Mouse (Mus musculus) midbrain, embryonic 12.5 days (tissue): ENCODE results near the gene Ttc4. TPM values are rescaled to one million over a fixed set of nuclear protein-coding genes. Genes with fewer than 3 reads are reported as not detected.
A peak's percentile ranks its signal among the peaks of the same experiment; 100 is the strongest.

Experiments used
- ATAC-seq: fragments of 200-750 bp; cut with Nextera tagmentation; 2 replicates; pipeline ENCODE4 v1.8.0; 2017; ENCODE audit warnings: low read depth, moderate TSS enrichment, moderate library complexity; ENCODE audit not compliant: low FRiP score
- H3K27ac ChIP-seq: fragments of 300-500 bp; sonication (generic); replicated peaks from 2 replicates; pipeline ENCODE4 v1.5.1; 2016; ENCODE audit warnings: mild to moderate bottlenecking
- H3K27me3 ChIP-seq: fragments of 300-500 bp; sonication (generic); 2 replicates; pipeline ENCODE4 v1.6.1; 2016; ENCODE audit warnings: mild to moderate bottlenecking
- H3K36me3 ChIP-seq: fragments of 300-500 bp; sonication (generic); 2 replicates; pipeline ENCODE4 v1.6.1; 2016
- H3K4me1 ChIP-seq: fragments of 300-500 bp; sonication (generic); 2 replicates; pipeline ENCODE4 v1.6.1; 2016
- H3K4me2 ChIP-seq: fragments of 300-500 bp; sonication (generic); replicated peaks from 2 replicates; pipeline ENCODE4 v1.6.1; 2016; ENCODE audit warnings: mild to moderate bottlenecking, moderate library complexity
- H3K4me3 ChIP-seq: fragments of 300-500 bp; sonication (generic); 2 replicates; pipeline ENCODE4 v1.5.1; 2016; ENCODE audit warnings: mild to moderate bottlenecking
- H3K9ac ChIP-seq: fragments of 300-500 bp; sonication (generic); replicated peaks from 2 replicates; pipeline ENCODE4 v1.6.1; 2016; ENCODE audit warnings: mild to moderate bottlenecking, moderate library complexity
- H3K9me3 ChIP-seq: fragments of 300-500 bp; sonication (generic); 2 replicates; pipeline ENCODE4 v1.6.1; 2016; ENCODE audit warnings: mild to moderate bottlenecking
- WGBS: fragments of 180-500 bp; shearing (Covaris S2); methylation state at CpG from one replicate; pipeline ENCODE4 v1.1.7; 2016; 5-methylcytosine and 5-hydroxymethylcytosine counted together
- polyA plus RNA-seq: library from polyadenylated mRNA; unstranded; fragments of >200 nt; fragmentation: Nextera tagmentation; extraction: Ambion mirVana; gene quantifications from 2 replicates; pipeline ENCODE4 v1.2.1, GENCODE M21; 2016

The Ttc4 gene
- 101 and 107 TPM in 2 replicates for polyA plus RNA-seq

- Histone ChIP-seq H3K36me3 (peaks cover 31% of the 10 kb centered on the region), H3K4me1 (peaks cover 10% of the 10 kb centered on the region), H3K27ac (no peak within 1 kb of the TSS; the same call in 1 of the 2 replicates), H3K9me3 (no peaks in the 10 kb centered on the region), H3K4me2 (peak within 1 kb of the TSS; percentile 92), H3K4me3 (peak within 1 kb of the TSS; percentile 85), H3K9ac (peak within 1 kb of the TSS; percentile 87), H3K27me3 (peaks cover 4% of the 10 kb centered on the region; the same call in 1 of the 2 replicates)
- under 1% methylated on average over 43 of the region's 43 CpGs for WGBS
- ATAC-seq, result peak; percentile 98
These were observed at the start of gene Ttc4 for GRCm38 (mm10) chr4:106678442-106679118. Ttc4 (minus strand) TSS chr4:106678944.

- H3K27me3 ChIP-seq, result no peaks in the 10 kb centered on the region
- no peak overlapping the region for H3K27ac ChIP-seq
- H3K36me3 ChIP-seq, result no peaks in the 10 kb centered on the region
- 88% methylated on average over 4 of the region's 4 CpGs for WGBS
- H3K4me1 ChIP-seq, result no peaks in the 10 kb centered on the region
- no peaks in the 10 kb centered on the region for H3K9me3 ChIP-seq
- no peak for ATAC-seq
- H3K4me3 ChIP-seq, result no peak overlapping the region
- no peak overlapping the region for H3K4me2 ChIP-seq
- H3K9ac ChIP-seq, result no peak overlapping the region
These were observed 41.9 kb upstream of the Ttc4 start for GRCm38 (mm10) chr4:106720631-106721030.

- Histone ChIP-seq H3K4me1 (no peaks in the 10 kb centered on the region), H3K4me3 (no peak overlapping the region), H3K36me3 (no peaks in the 10 kb centered on the region), H3K9me3 (no peaks in the 10 kb centered on the region), H3K9ac (no peak overlapping the region), H3K4me2 (no peak overlapping the region), H3K27ac (no peak overlapping the region), H3K27me3 (peaks cover 19% of the 10 kb centered on the region)
- 89% methylated on average over 6 of the region's 6 CpGs for WGBS
- ATAC-seq, result no peak
These were observed 34.9 kb upstream of the Ttc4 start for GRCm38 (mm10) chr4:106713622-106714021.

GRCm38 (mm10) chr4:106708408-106708807, 29.7 kb upstream of the Ttc4 start:
- peaks cover 14% of the 10 kb centered on the region for H3K4me1 ChIP-seq
- peak overlapping the region; percentile 11; the same call in 1 of the 2 replicates for H3K4me2 ChIP-seq
- WGBS, result 3% methylated on average over 8 of the region's 8 CpGs
- H3K27me3 ChIP-seq, result peaks cover 15% of the 10 kb centered on the region; the same call in 1 of the 2 replicates
- H3K36me3 ChIP-seq, result no peaks in the 10 kb centered on the region
- no peak overlapping the region for H3K27ac ChIP-seq
- no peak overlapping the region for H3K4me3 ChIP-seq
- H3K9me3 ChIP-seq, result no peaks in the 10 kb centered on the region
- H3K9ac ChIP-seq, result no peak overlapping the region
- ATAC-seq, result no peak

GRCm38 (mm10) chr4:106707957-106708356, 29.2 kb upstream of the Ttc4 start:
- Histone ChIP-seq H3K9ac (no peak overlapping the region), H3K4me3 (no peak overlapping the region), H3K4me1 (peaks cover 14% of the 10 kb centered on the region), H3K27ac (no peak overlapping the region), H3K36me3 (no peaks in the 10 kb centered on the region), H3K9me3 (no peaks in the 10 kb centered on the region), H3K27me3 (peaks cover 14% of the 10 kb centered on the region; the same call in 1 of the 2 replicates), H3K4me2 (peak overlapping the region; percentile 11; the same call in 1 of the 2 replicates)
- 37% methylated on average over 5 of the region's 5 CpGs for WGBS
- no peak for ATAC-seq

GRCm38 (mm10) chr4:106705096-106705665, 26.4 kb upstream of the Ttc4 start:
- Histone ChIP-seq H3K27me3 (peaks cover 21% of the 10 kb centered on the region; the same call in 1 of the 2 replicates), H3K4me3 (no peak overlapping the region), H3K27ac (peak overlapping the region; percentile 69), H3K4me2 (no peak overlapping the region), H3K9me3 (no peaks in the 10 kb centered on the region), H3K36me3 (no peaks in the 10 kb centered on the region), H3K4me1 (peaks cover 23% of the 10 kb centered on the region), H3K9ac (0 out of 2 replicates have a peak overlapping the region, but pooled peaks have one; percentile 35)
- ATAC-seq, result no peak
- 26% methylated on average over 8 of the region's 8 CpGs for WGBS

- no peak overlapping the region for H3K4me2 ChIP-seq
- no peak overlapping the region for H3K9ac ChIP-seq
- H3K4me1 ChIP-seq, result peaks cover 28% of the 10 kb centered on the region
- no peaks in the 10 kb centered on the region for H3K9me3 ChIP-seq
- 55% methylated on average over 11 of the region's 11 CpGs for WGBS
- peaks cover 15% of the 10 kb centered on the region; the same call in 1 of the 2 replicates for H3K27me3 ChIP-seq
- H3K27ac ChIP-seq, result no peak overlapping the region
- no peaks in the 10 kb centered on the region for H3K36me3 ChIP-seq
- no peak for ATAC-seq
- H3K4me3 ChIP-seq, result no peak overlapping the region
These were observed 25.7 kb upstream of the Ttc4 start for GRCm38 (mm10) chr4:106704416-106704815.

GRCm38 (mm10) chr4:106703956-106704355, 25.2 kb upstream of the Ttc4 start:
- H3K4me1 ChIP-seq, result peaks cover 28% of the 10 kb centered on the region
- H3K27me3 ChIP-seq, result peaks cover 11% of the 10 kb centered on the region; the same call in 1 of the 2 replicates
- 89% methylated on average over 10 of the region's 10 CpGs for WGBS
- no peak for ATAC-seq
- no peak overlapping the region for H3K4me2 ChIP-seq
- H3K9ac ChIP-seq, result no peak overlapping the region
- no peak overlapping the region for H3K27ac ChIP-seq
- H3K4me3 ChIP-seq, result no peak overlapping the region
- no peaks in the 10 kb centered on the region for H3K9me3 ChIP-seq
- H3K36me3 ChIP-seq, result no peaks in the 10 kb centered on the region

- peaks cover 9% of the 10 kb centered on the region; the same call in 1 of the 2 replicates for H3K27me3 ChIP-seq
- no peak for ATAC-seq
These were observed 22.1 kb upstream of the Ttc4 start for GRCm38 (mm10) chr4:106700798-106701197.

GRCm38 (mm10) chr4:106699989-106700388, 21.2 kb upstream of the Ttc4 start:
- 0 out of 2 replicates have a peak overlapping the region, but pooled peaks have one; percentile 10 for H3K27ac ChIP-seq
- WGBS, result 19% methylated on average over 9 of the region's 9 CpGs
- H3K9ac ChIP-seq, result no peak overlapping the region
- peaks cover 9% of the 10 kb centered on the region; the same call in 1 of the 2 replicates for H3K27me3 ChIP-seq
- H3K4me1 ChIP-seq, result peaks cover 22% of the 10 kb centered on the region
- no peaks in the 10 kb centered on the region for H3K9me3 ChIP-seq
- peak; percentile 52 for ATAC-seq
- no peak overlapping the region for H3K4me3 ChIP-seq
- no peak overlapping the region for H3K4me2 ChIP-seq
- no peaks in the 10 kb centered on the region for H3K36me3 ChIP-seq

More at GRCm38 (mm10) chr4:106700798-106701197, 22.1 kb upstream of the Ttc4 start:
- Histone ChIP-seq H3K4me1 (peaks cover 28% of the 10 kb centered on the region), H3K27ac (peak overlapping the region; percentile 10; the same call in 1 of the 2 replicates), H3K36me3 (no peaks in the 10 kb centered on the region), H3K9ac (no peak overlapping the region), H3K4me2 (no peak overlapping the region), H3K4me3 (no peak overlapping the region), H3K9me3 (no peaks in the 10 kb centered on the region)
- 54% methylated on average over 4 of the region's 4 CpGs for WGBS

- no peak overlapping the region for H3K4me2 ChIP-seq
- ATAC-seq, result no peak
- 0 out of 2 replicates have a peak, but pooled peaks cover 5% of the 10 kb centered on the region for H3K27me3 ChIP-seq
- H3K36me3 ChIP-seq, result no peaks in the 10 kb centered on the region
- no peaks in the 10 kb centered on the region for H3K4me1 ChIP-seq
- 84% methylated on average over 15 of the region's 15 CpGs for WGBS
- H3K9ac ChIP-seq, result no peak overlapping the region
- H3K27ac ChIP-seq, result no peak overlapping the region
- H3K4me3 ChIP-seq, result no peak overlapping the region
- H3K9me3 ChIP-seq, result no peaks in the 10 kb centered on the region
These were observed 15.2 kb upstream of the Ttc4 start for GRCm38 (mm10) chr4:106693841-106694430.
